Mouse (Mus musculus) kidney, embryonic 14.5 days (tissue): ENCODE measurements around the gene Poldip3. TPM values are rescaled to one million over a fixed set of nuclear protein-coding genes. Genes with fewer than 3 reads are reported as not detected.
A peak's percentile ranks its signal among the peaks of the same experiment; 100 is the strongest.

Experiments
- ATAC-seq: fragments of 200-750 bp; cut with Nextera tagmentation; 2 replicates; pipeline ENCODE4 v1.8.0; 2017; ENCODE audit warnings: moderate number of reproducible peaks, mild to moderate bottlenecking, moderate TSS enrichment, moderate library complexity; ENCODE audit not compliant: low FRiP score, low TSS enrichment
- H3K27ac ChIP-seq: fragments of 300-500 bp; sonication (generic); 2 replicates; pipeline ENCODE4 v1.5.1; 2014; ENCODE audit warnings: low read depth, mild to moderate bottlenecking, low read length, moderate library complexity, mixed read lengths
- H3K27me3 ChIP-seq: fragments of 300-500 bp; sonication (generic); 2 replicates; pipeline ENCODE4 v1.6.1; 2014; ENCODE audit warnings: mild to moderate bottlenecking, low read length; ENCODE audit not compliant: control insufficient read depth, insufficient read depth
- H3K36me3 ChIP-seq: fragments of 300-500 bp; sonication (generic); 2 replicates; pipeline ENCODE4 v1.6.1; 2014; ENCODE audit warnings: low read length, mixed read lengths; ENCODE audit not compliant: control insufficient read depth, insufficient read depth
- H3K4me1 ChIP-seq: fragments of 300-500 bp; sonication (generic); 2 replicates; pipeline ENCODE4 v1.6.1; 2014; ENCODE audit warnings: low read length, mixed read lengths; ENCODE audit not compliant: control insufficient read depth, insufficient read depth
- H3K4me2 ChIP-seq: fragments of 300-500 bp; sonication (generic); replicated peaks from 2 replicates; pipeline ENCODE4 v1.6.1; 2014; ENCODE audit warnings: low read depth, mild to moderate bottlenecking, low read length
- H3K4me3 ChIP-seq: fragments of 300-500 bp; sonication (generic); 2 replicates; pipeline ENCODE4 v1.5.1; 2014; ENCODE audit warnings: mild to moderate bottlenecking, low read length
- H3K9ac ChIP-seq: fragments of 300-500 bp; sonication (generic); 2 replicates; pipeline ENCODE4 v1.6.1; 2014; ENCODE audit warnings: low read depth, mild to moderate bottlenecking, low read length, moderate library complexity
- H3K9me3 ChIP-seq: fragments of 300-500 bp; sonication (generic); 2 replicates; pipeline ENCODE4 v1.6.1; 2016; ENCODE audit warnings: low read length; ENCODE audit not compliant: control insufficient read depth
- WGBS: fragments of 180-500 bp; shearing (Covaris S2); extraction: QIAGEN DNeasy Blood & Tissue Kit; methylation state at CpG from one replicate; pipeline ENCODE4 v1.1.7; 2014; 5-methylcytosine and 5-hydroxymethylcytosine counted together
- polyA plus RNA-seq: library from polyadenylated mRNA; unstranded; fragments of >200 nt; fragmentation: Nextera tagmentation; extraction: Ambion mirVana; gene quantifications from 2 replicates; pipeline ENCODE4 v1.2.1, GENCODE M21; 2014

Poldip3 gene
- polyA plus RNA-seq, 1 experiment from 2014 or later: 173 TPM

- Histone ChIP-seq H3K9me3 (no peaks in the 10 kb centered on the region), H3K36me3 (no peaks in the 10 kb centered on the region), H3K27ac (no peak overlapping the region), H3K4me2 (no peak overlapping the region), H3K27me3 (no peaks in the 10 kb centered on the region), H3K4me3 (no peak overlapping the region), H3K4me1 (no peaks in the 10 kb centered on the region), H3K9ac (no peak overlapping the region)
- WGBS: 55% methylated on average over 6 of the region's 6 CpGs
- ATAC-seq: no peak
These were observed 42.8 kb downstream of the Poldip3 start for GRCm38 (mm10) chr15:83106426-83106825.

GRCm38 (mm10) chr15:83103111-83103510, 46.1 kb downstream of the Poldip3 start:
- H3K4me3 ChIP-seq: no peak overlapping the region
- no peaks in the 10 kb centered on the region for H3K36me3 ChIP-seq
- no peaks in the 10 kb centered on the region for H3K9me3 ChIP-seq
- H3K27me3 ChIP-seq: no peaks in the 10 kb centered on the region
- H3K9ac ChIP-seq: no peak overlapping the region
- no peak overlapping the region for H3K27ac ChIP-seq
- 57% methylated on average over 1 of the region's 1 CpGs for WGBS
- H3K4me2 ChIP-seq: no peak overlapping the region
- H3K4me1 ChIP-seq: peaks cover 10% of the 10 kb centered on the region; the same call in 1 of the 2 replicates
- no peak for ATAC-seq

GRCm38 (mm10) chr15:83100332-83100662, 48.9 kb downstream of the Poldip3 start:
- H3K4me3 ChIP-seq: peak overlapping the region; percentile 62
- peak overlapping the region; percentile 82 for H3K4me2 ChIP-seq
- no peak for ATAC-seq
- H3K9me3 ChIP-seq: no peaks in the 10 kb centered on the region
- WGBS: 1% methylated on average over 8 of the region's 8 CpGs
- H3K27ac ChIP-seq: no peak overlapping the region
- peaks cover 10% of the 10 kb centered on the region; the same call in 1 of the 2 replicates for H3K4me1 ChIP-seq
- H3K27me3 ChIP-seq: no peaks in the 10 kb centered on the region
- no peaks in the 10 kb centered on the region for H3K36me3 ChIP-seq
- H3K9ac ChIP-seq: peak overlapping the region; percentile 81

- Histone ChIP-seq H3K27ac (no peak overlapping the region), H3K27me3 (no peaks in the 10 kb centered on the region), H3K4me2 (peak overlapping the region; percentile 82), H3K4me3 (peak overlapping the region; percentile 62), H3K4me1 (peaks cover 10% of the 10 kb centered on the region; the same call in 1 of the 2 replicates), H3K9me3 (no peaks in the 10 kb centered on the region), H3K36me3 (no peaks in the 10 kb centered on the region), H3K9ac (peak overlapping the region; percentile 81)
- ATAC-seq: peak; percentile 92
- 3% methylated on average over 31 of the region's 31 CpGs for WGBS
These were observed 49.5 kb downstream of the Poldip3 start for GRCm38 (mm10) chr15:83099533-83100331.

- no peak for ATAC-seq
These were observed 53.2 kb downstream of the Poldip3 start for GRCm38 (mm10) chr15:83095950-83096349.

DNA sequence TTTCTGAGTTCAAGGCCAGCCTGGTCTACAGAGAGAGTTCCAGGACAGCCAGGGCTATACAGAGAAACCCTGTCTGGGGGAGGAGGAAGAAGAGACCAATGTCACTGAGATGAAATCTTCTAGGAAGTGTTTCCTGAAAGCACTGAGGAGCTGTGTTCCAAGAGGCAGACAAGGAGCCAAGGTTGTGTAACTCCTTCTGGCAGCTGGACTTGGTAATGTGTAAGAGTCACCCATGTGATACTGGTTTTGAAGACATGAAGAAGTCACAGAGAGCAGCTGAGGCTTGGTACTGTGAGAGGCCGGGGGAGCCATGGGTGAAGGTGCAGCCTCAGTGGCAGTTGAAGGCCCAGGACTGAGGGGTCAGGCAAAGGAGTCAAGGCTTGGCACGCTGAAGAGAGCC, 55.5 kb downstream of the Poldip3 start:
- Histone ChIP-seq H3K4me3 (no peak overlapping the region), H3K27ac (no peak overlapping the region), H3K9ac (no peak overlapping the region), H3K36me3 (no peaks in the 10 kb centered on the region), H3K4me1 (no peaks in the 10 kb centered on the region), H3K4me2 (no peak overlapping the region), H3K9me3 (no peaks in the 10 kb centered on the region), H3K27me3 (peaks cover 10% of the 10 kb centered on the region; the same call in 1 of the 2 replicates)
- no peak for ATAC-seq
- 73% methylated on average over 2 of the region's 2 CpGs for WGBS

More at GRCm38 (mm10) chr15:83095950-83096349, 53.2 kb downstream of the Poldip3 start:
- no peak overlapping the region for H3K4me2 ChIP-seq
- no peaks in the 10 kb centered on the region for H3K9me3 ChIP-seq
- no peak overlapping the region for H3K4me3 ChIP-seq
- no peak overlapping the region for H3K9ac ChIP-seq
- 50% methylated on average over 2 of the region's 2 CpGs for WGBS
- H3K4me1 ChIP-seq: peaks cover 10% of the 10 kb centered on the region; the same call in 1 of the 2 replicates
- no peaks in the 10 kb centered on the region for H3K36me3 ChIP-seq
- H3K27ac ChIP-seq: no peak overlapping the region
- no peaks in the 10 kb centered on the region for H3K27me3 ChIP-seq

- Histone ChIP-seq H3K9ac (no peak overlapping the region), H3K36me3 (no peaks in the 10 kb centered on the region), H3K27ac (no peak overlapping the region), H3K4me3 (no peak overlapping the region), H3K27me3 (peaks cover 10% of the 10 kb centered on the region; the same call in 1 of the 2 replicates), H3K4me1 (no peaks in the 10 kb centered on the region), H3K4me2 (no peak overlapping the region), H3K9me3 (no peaks in the 10 kb centered on the region)
- 48% methylated on average over 3 of the region's 3 CpGs for WGBS
- no peak for ATAC-seq
These were observed 58.3 kb downstream of the Poldip3 start for GRCm38 (mm10) chr15:83090874-83091273.

- no peak within 1 kb of the TSS for H3K27ac ChIP-seq
These were observed 59.9 kb downstream of the Poldip3 start, which contains the start of gene Serhl for GRCm38 (mm10) chr15:83089429-83089605. Gene Serhl (plus strand): TSS chr15:83089506.

GRCm38 (mm10) chr15:83088495-83089428, 60.4 kb downstream of the Poldip3 start:
- no peak overlapping the region for H3K27ac ChIP-seq
- no peaks in the 10 kb centered on the region for H3K36me3 ChIP-seq
- peak overlapping the region; percentile 10; the same call in 1 of the 2 replicates for H3K4me3 ChIP-seq
- peaks cover 10% of the 10 kb centered on the region; the same call in 1 of the 2 replicates for H3K27me3 ChIP-seq
- H3K4me1 ChIP-seq: no peaks in the 10 kb centered on the region
- peak overlapping the region; percentile 17 for H3K4me2 ChIP-seq
- no peak overlapping the region for H3K9ac ChIP-seq
- WGBS: 6% methylated on average over 26 of the region's 27 CpGs
- no peak for ATAC-seq
- H3K9me3 ChIP-seq: no peaks in the 10 kb centered on the region

More at GRCm38 (mm10) chr15:83089429-83089605, 59.9 kb downstream of the Poldip3 start, which contains the start of gene Serhl:
- H3K4me3 ChIP-seq: peak within 1 kb of the TSS; percentile 10; the same call in 1 of the 2 replicates
- no peaks in the 10 kb centered on the region for H3K4me1 ChIP-seq
- no peaks in the 10 kb centered on the region for H3K9me3 ChIP-seq
- peaks cover 10% of the 10 kb centered on the region; the same call in 1 of the 2 replicates for H3K27me3 ChIP-seq
- ATAC-seq: no peak
- peak within 1 kb of the TSS; percentile 17 for H3K4me2 ChIP-seq
- H3K9ac ChIP-seq: no peak within 1 kb of the TSS
- H3K36me3 ChIP-seq: no peaks in the 10 kb centered on the region
- 9% methylated on average over 7 of the region's 7 CpGs for WGBS
